Mouse (Mus musculus): ENCODE results near the gene Ptcra.

- no peak for TF ChIP-seq POLR2A (IDR thresholded peaks at IDR 0.05; ENCODE audit: borderline replicate concordance, extremely low read depth, low read depth, low read length)
- TF ChIP-seq CTCF (IDR thresholded peaks at IDR 0.05; ENCODE audit: insufficient read depth, low read length) = no peak
These were observed 51.1 kb downstream of the Ptcra start for GRCm38 (mm10) chr17:46712442-46712841.

Data from lung, adult 2 months (tissue).